Comparison of ENCODE assay signal across 9 mouse cellular contexts in genomic region chr17:56007444-56008355, GRCm38 (mm10). TPM values are rescaled to one million over a fixed set of nuclear protein-coding genes. Genes with fewer than 3 reads are reported as not detected.
DNase-seq lines count a peak whose midpoint lies in the region; ATAC-seq and TF ChIP-seq lines count a peak whose summit lies in the region.
"Had no signal": no experiment of that assay in that cellular context is flagged by ENCODE, and none has a peak within 500 bp of the region (broad histone marks: within the 10 kb centered on the region; RNA-seq: fewer than 3 reads in every experiment).

No protein-coding gene starts in this region.

- H3K9ac ChIP-seq in neural tube, embryonic 12.5 days: no peak overlapping the region; the same call in 1 of the 2 replicates

- peak overlapping the region; percentile 95 for H3K27ac ChIP-seq in layer of hippocampus, adult 2 months
- H3K27ac ChIP-seq in neural tube, embryonic 12.5 days: peak overlapping the region; percentile 88

- H3K9me3 ChIP-seq in neural tube, embryonic 12.5 days: no peaks in the 10 kb centered on the region

- H3K27me3 ChIP-seq in neural tube, embryonic 12.5 days (replicated peaks): 0 out of 2 replicates have a peak, but pooled peaks cover 3% of the 10 kb centered on the region

- TF ChIP-seq CTCF in layer of hippocampus, adult 2 months (conservative IDR thresholded peaks at IDR 0.05): peak; percentile 58

- peak; percentile 1 for ATAC-seq in inflammation-experienced regulatory T-cells, adult 6 months
- peak; percentile 3 for ATAC-seq in neural tube, embryonic 12.5 days (ENCODE audit: low FRiP score, low read depth)

- WGBS in neural tube, embryonic 12.5 days: 35% methylated on average over 14 of the region's 14 CpGs

- DNase-seq in layer of hippocampus, adult 2 months (ENCODE audit: low spot score in 2 of 2): no peak
- DNase-seq in layer of hippocampus, postnatal 10 days (ENCODE audit: low spot score in 2 of 2): no peak
- DNase-seq in embryo, embryonic 10 days (ENCODE audit: low spot score): peak; percentile 35
- no peak for DNase-seq in right cerebral cortex, postnatal 10 days (ENCODE audit: low spot score in 2 of 2)
- no peak for DNase-seq in cerebellum, postnatal 25 days
- DNase-seq in c-Kit-positive CD71-positive TER-119-positive erythroid progenitor cells, embryonic 14.5 days (ENCODE audit: low spot score): no peak

- H3K4me3 ChIP-seq in layer of hippocampus, adult 2 months: peak overlapping the region; percentile 97
- H3K4me3 ChIP-seq in neural tube, embryonic 12.5 days: peak overlapping the region; percentile 20

- peaks cover 18% of the 10 kb centered on the region for H3K36me3 ChIP-seq in neural tube, embryonic 12.5 days

- peak overlapping the region; percentile 93 for H3K4me2 ChIP-seq in neural tube, embryonic 12.5 days (replicated peaks)

- H3K4me1 ChIP-seq in neural tube, embryonic 12.5 days: peaks cover 24% of the 10 kb centered on the region

RNA-seq across cellular contexts. Expression of gene Mpnd, which starts 2.2 kb away (rescaled TPM):
- 100 to 1,000 TPM; 101 to 103 TPM for total RNA-seq in layer of hippocampus, adult 2 months (2021)
- 100 to 1,000 TPM; 109 to 112 TPM for total RNA-seq in layer of hippocampus, postnatal 10 days (2021)
- 10 to 100 TPM in 2 of 3 experiments, 1 to 10 TPM in 1; 8.3 to 24.2 (median 17.4) TPM for polyA plus RNA-seq in inflammation-experienced regulatory T-cells, adult 6 months (2017; shearing (Covaris generic))
- 209 and 214 TPM in 2 replicates for polyA plus RNA-seq in neural tube, embryonic 12.5 days (2016; fragmentation: Nextera tagmentation; extraction: Ambion mirVana)

RNA-seq across cellular contexts. Expression of gene Stap2, which starts 2.3 kb away (rescaled TPM):
- 1 to 10 TPM; 2.2 to 2.8 TPM for total RNA-seq in layer of hippocampus, adult 2 months (2021)
- total RNA-seq in layer of hippocampus, postnatal 10 days (2021): 1 to 10 TPM; 5.3 TPM
- under 1 TPM in 1 of 3 experiments, not detected in 2; 0.30 TPM for polyA plus RNA-seq in inflammation-experienced regulatory T-cells, adult 6 months (2017; shearing (Covaris generic))
- polyA plus RNA-seq in neural tube, embryonic 12.5 days (2016; fragmentation: Nextera tagmentation; extraction: Ambion mirVana): 5.9 and 7.2 TPM in 2 replicates
- total RNA-seq: common myeloid progenitor, adult 5-6 weeks had no signal

RNA-seq across cellular contexts. Expression of gene Fsd1, which starts 21.4 kb away (rescaled TPM):
- total RNA-seq in layer of hippocampus, adult 2 months (2021): 10 to 100 TPM; 67.2 to 69.0 TPM
- 100 to 1,000 TPM in 1 of 2 experiments, 10 to 100 TPM in 1; 98.0 to 101 TPM for total RNA-seq in layer of hippocampus, postnatal 10 days (2021)
- under 1 TPM in 1 of 3 experiments, not detected in 2; 0.98 TPM for polyA plus RNA-seq in inflammation-experienced regulatory T-cells, adult 6 months (2017; shearing (Covaris generic))
- polyA plus RNA-seq in neural tube, embryonic 12.5 days (2016; fragmentation: Nextera tagmentation; extraction: Ambion mirVana): 114 and 123 TPM in 2 replicates
- total RNA-seq: common myeloid progenitor, adult 5-6 weeks had no signal

RNA-seq across cellular contexts. Expression of gene Sh3gl1, which starts 28.7 kb away (rescaled TPM):
- total RNA-seq in layer of hippocampus, adult 2 months (2021): 10 to 100 TPM; 63.0 to 69.7 TPM
- total RNA-seq in layer of hippocampus, postnatal 10 days (2021): 10 to 100 TPM; 58.7 to 59.9 TPM
- polyA plus RNA-seq in inflammation-experienced regulatory T-cells, adult 6 months (2017; shearing (Covaris generic)): 10 to 100 TPM; 86.9 to 93.6 (median 91.6) TPM
- 134 TPM in 2 replicates for polyA plus RNA-seq in neural tube, embryonic 12.5 days (2016; fragmentation: Nextera tagmentation; extraction: Ambion mirVana)

RNA-seq across cellular contexts. Expression of gene Chaf1a, which starts 32.5 kb away (rescaled TPM):
- total RNA-seq in layer of hippocampus, adult 2 months (2021): 1 to 10 TPM; 2.7 to 3.3 TPM
- total RNA-seq in layer of hippocampus, postnatal 10 days (2021): 1 to 10 TPM; 5.2 to 6.2 TPM
- polyA plus RNA-seq in inflammation-experienced regulatory T-cells, adult 6 months (2017; shearing (Covaris generic)): 1 to 10 TPM in 2 of 3 experiments, under 1 TPM in 1; 0.63 to 3.6 (median 1.3) TPM
- polyA plus RNA-seq in neural tube, embryonic 12.5 days (2016; fragmentation: Nextera tagmentation; extraction: Ambion mirVana): 25.3 and 29.6 TPM in 2 replicates
